In genomic region chr1:81951493-81952011, GRCm38 (mm10) we compare ENCODE assay signal across 25 mouse cellular contexts.
A peak's percentile ranks its signal among the peaks of the same experiment; 100 is the strongest.
DNase-seq lines count a peak whose midpoint lies in the region; ATAC-seq lines count a peak whose summit lies in the region.
"Had no signal": no experiment of that assay in that cellular context is flagged by ENCODE, and none has a peak within 500 bp of the region (broad histone marks: within the 10 kb centered on the region; RNA-seq: fewer than 3 reads in every experiment).

No protein-coding gene starts in this region.

- no peaks in the 10 kb centered on the region for H3K27me3 ChIP-seq in intestine, embryonic 16.5 days (replicated peaks; ENCODE audit: control insufficient read depth, insufficient read depth, low read length)
- H3K27me3 ChIP-seq: heart, embryonic 12.5 days; heart, embryonic 15.5 days had no signal

- H3K9ac ChIP-seq in intestine, embryonic 16.5 days (ENCODE audit: low read depth, low read length) = no peak overlapping the region
- H3K9ac ChIP-seq: forebrain, postnatal 0 days; heart, embryonic 12.5 days; heart, embryonic 15.5 days; hindbrain, embryonic 14.5 days had no signal

- H3K27ac ChIP-seq in intestine, embryonic 16.5 days (ENCODE audit: low read length) = no peak overlapping the region
- H3K27ac ChIP-seq: heart, embryonic 15.5 days; hindbrain, embryonic 14.5 days; hindbrain, postnatal 0 days had no signal

- DNase-seq in 3134 (ENCODE audit: extremely low read depth, insufficient read length, low spot score) (peak; percentile 16), 3T3-L1 (ENCODE audit: low read depth, low spot score) (peak; percentile 49), NIH3T3 (ENCODE audit: low read depth) (peak; percentile 33)
- DNase-seq in B cell, adult 2 months = no peak
- no peak for DNase-seq in gastrocnemius, adult 18-20 months (ENCODE audit: low spot score)
- DNase-seq in right cerebral cortex, postnatal 14 days = no peak
- DNase-seq: adrenal gland, adult 8-10 months; adrenal gland, postnatal 25 days; cerebellum, adult 18-20 months; cerebellum, adult 9-10 months; cerebellum, postnatal 14 days; forebrain, postnatal 0 days; gastrocnemius, postnatal 25 days; heart, adult 18-20 months; heart, postnatal 10 days; heart, postnatal 4 days had no signal

- no peak overlapping the region for H3K4me3 ChIP-seq in intestine, embryonic 16.5 days (ENCODE audit: low read length)
- H3K4me3 ChIP-seq: heart, embryonic 12.5 days; heart, embryonic 15.5 days had no signal

- no peaks in the 10 kb centered on the region for H3K9me3 ChIP-seq in intestine, embryonic 16.5 days (ENCODE audit: control insufficient read depth, low read length)
- H3K9me3 ChIP-seq: heart, embryonic 12.5 days; heart, embryonic 15.5 days had no signal

- peak; percentile 56; the same call in 1 of the 2 replicates for ATAC-seq in intestine, embryonic 16.5 days
- ATAC-seq in erythroid progenitor cell, adult 5-6 weeks (replicated peaks; ENCODE audit: low FRiP score, poor library complexity, severe bottlenecking) = no peak
- ATAC-seq: activated CD4-positive, CD25-positive, alpha-beta regulatory T cell, adult 4 months; forebrain, embryonic 14.5 days; forebrain, postnatal 0 days; hindbrain, postnatal 0 days; inflammation-experienced regulatory T-cells, adult 6 months had no signal

- H3K4me2 ChIP-seq in intestine, embryonic 16.5 days (ENCODE audit: low read depth, low read length) = no peak overlapping the region
- H3K4me2 ChIP-seq: heart, embryonic 12.5 days; heart, embryonic 15.5 days; hindbrain, embryonic 14.5 days had no signal

- H3K36me3 ChIP-seq in intestine, embryonic 16.5 days (ENCODE audit: control insufficient read depth, insufficient read depth, low read length) = no peaks in the 10 kb centered on the region
- H3K36me3 ChIP-seq: heart, embryonic 12.5 days; heart, embryonic 15.5 days had no signal

- WGBS in intestine, embryonic 16.5 days = 78% methylated on average over 4 of the region's 4 CpGs

- no peaks in the 10 kb centered on the region for H3K4me1 ChIP-seq in intestine, embryonic 16.5 days (ENCODE audit: control insufficient read depth, insufficient read depth, low read length)

Comparison
In these comparisons a context has a peak if more than half of its experiments do, and no peak if none do; other contexts are left out.
1. DNase-seq: peak in 3134 (single experiment), 3T3-L1 (single experiment) and NIH3T3 (single experiment); none in B cell, adult 2 months (0 of 2), gastrocnemius, adult 18-20 months (single experiment) and right cerebral cortex, postnatal 14 days (single experiment).